Mouse (Mus musculus) midbrain, embryonic 12.5 days (tissue): ENCODE measurements around the gene Klhl32. TPM values are rescaled to one million over a fixed set of nuclear protein-coding genes. Genes with fewer than 3 reads are reported as not detected.
A peak's percentile ranks its signal among the peaks of the same experiment; 100 is the strongest.

Source experiments
- ATAC-seq: fragments of 200-750 bp; cut with Nextera tagmentation; 2 replicates; pipeline ENCODE4 v1.8.0; 2017; ENCODE audit warnings: low read depth, moderate TSS enrichment, moderate library complexity; ENCODE audit not compliant: low FRiP score
- H3K27ac ChIP-seq: fragments of 300-500 bp; sonication (generic); replicated peaks from 2 replicates; pipeline ENCODE4 v1.5.1; 2016; ENCODE audit warnings: mild to moderate bottlenecking
- H3K27me3 ChIP-seq: fragments of 300-500 bp; sonication (generic); 2 replicates; pipeline ENCODE4 v1.6.1; 2016; ENCODE audit warnings: mild to moderate bottlenecking
- H3K36me3 ChIP-seq: fragments of 300-500 bp; sonication (generic); 2 replicates; pipeline ENCODE4 v1.6.1; 2016
- H3K4me1 ChIP-seq: fragments of 300-500 bp; sonication (generic); 2 replicates; pipeline ENCODE4 v1.6.1; 2016
- H3K4me2 ChIP-seq: fragments of 300-500 bp; sonication (generic); replicated peaks from 2 replicates; pipeline ENCODE4 v1.6.1; 2016; ENCODE audit warnings: mild to moderate bottlenecking, moderate library complexity
- H3K4me3 ChIP-seq: fragments of 300-500 bp; sonication (generic); 2 replicates; pipeline ENCODE4 v1.5.1; 2016; ENCODE audit warnings: mild to moderate bottlenecking
- H3K9ac ChIP-seq: fragments of 300-500 bp; sonication (generic); replicated peaks from 2 replicates; pipeline ENCODE4 v1.6.1; 2016; ENCODE audit warnings: mild to moderate bottlenecking, moderate library complexity
- H3K9me3 ChIP-seq: fragments of 300-500 bp; sonication (generic); 2 replicates; pipeline ENCODE4 v1.6.1; 2016; ENCODE audit warnings: mild to moderate bottlenecking
- WGBS: fragments of 180-500 bp; shearing (Covaris S2); methylation state at CpG from one replicate; pipeline ENCODE4 v1.1.7; 2016; 5-methylcytosine and 5-hydroxymethylcytosine counted together
- polyA plus RNA-seq: library from polyadenylated mRNA; unstranded; fragments of >200 nt; fragmentation: Nextera tagmentation; extraction: Ambion mirVana; gene quantifications from 2 replicates; pipeline ENCODE4 v1.2.1, GENCODE M21; 2016

The Klhl32 gene
- polyA plus RNA-seq, 1 experiment from 2014 or later = 10.9 TPM

GRCm38 (mm10) chr4:24574276-24574675 lies 276.6 kb downstream of the Klhl32 start:
- H3K4me1 ChIP-seq = no peaks in the 10 kb centered on the region
- H3K36me3 ChIP-seq = peaks cover 5% of the 10 kb centered on the region; the same call in 1 of the 2 replicates
- no peak overlapping the region for H3K4me2 ChIP-seq
- H3K27me3 ChIP-seq = no peaks in the 10 kb centered on the region
- 19% methylated on average over 6 of the region's 6 CpGs for WGBS
- H3K4me3 ChIP-seq = no peak overlapping the region
- peak; percentile 84 for ATAC-seq
- no peaks in the 10 kb centered on the region for H3K9me3 ChIP-seq
- H3K9ac ChIP-seq = no peak overlapping the region
- H3K27ac ChIP-seq = no peak overlapping the region

- 64% methylated on average over 7 of the region's 7 CpGs for WGBS
- ATAC-seq = peak; percentile 66; the same call in 1 of the 2 replicates
- H3K36me3 ChIP-seq = no peaks in the 10 kb centered on the region
- no peaks in the 10 kb centered on the region for H3K27me3 ChIP-seq
- peaks cover 3% of the 10 kb centered on the region; the same call in 1 of the 2 replicates for H3K4me1 ChIP-seq
- H3K27ac ChIP-seq = peak overlapping the region; percentile 39; the same call in 1 of the 2 replicates
- H3K9me3 ChIP-seq = no peaks in the 10 kb centered on the region
- no peak overlapping the region for H3K4me2 ChIP-seq
- no peak overlapping the region for H3K4me3 ChIP-seq
- H3K9ac ChIP-seq = no peak overlapping the region
Observed at GRCm38 (mm10) chr4:24568989-24569556, 281.9 kb downstream of the Klhl32 start.

DNA sequence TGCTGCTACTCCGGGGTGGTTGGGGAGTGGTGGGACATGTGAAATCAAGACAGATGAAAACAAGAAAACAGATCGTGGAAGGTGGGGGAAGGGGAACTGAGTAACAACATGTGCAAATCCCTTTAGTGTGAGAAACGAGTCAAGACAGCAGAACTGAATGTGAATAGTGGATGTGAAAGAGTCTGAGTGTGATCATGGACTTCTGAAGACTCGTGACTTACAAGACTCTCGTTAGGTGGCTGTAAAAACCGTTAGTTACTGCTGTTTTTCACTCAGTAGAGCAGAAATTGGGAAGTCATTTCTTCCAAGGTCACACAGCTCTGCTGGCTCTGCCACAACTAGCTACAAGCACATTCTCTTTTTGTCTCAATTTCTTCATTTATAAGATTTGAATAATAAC lies 282.9 kb downstream of the Klhl32 start:
- 57% methylated on average over 6 of the region's 6 CpGs for WGBS
- H3K9me3 ChIP-seq = no peaks in the 10 kb centered on the region
- no peak overlapping the region for H3K4me3 ChIP-seq
- H3K4me1 ChIP-seq = peaks cover 3% of the 10 kb centered on the region; the same call in 1 of the 2 replicates
- no peak for ATAC-seq
- H3K4me2 ChIP-seq = no peak overlapping the region
- no peak overlapping the region for H3K9ac ChIP-seq
- H3K27ac ChIP-seq = no peak overlapping the region
- H3K36me3 ChIP-seq = no peaks in the 10 kb centered on the region
- H3K27me3 ChIP-seq = no peaks in the 10 kb centered on the region

Other genes with a start within 250 kb of the Klhl32 start
- gene Ndufaf4, start 47.0 kb upstream of the Klhl32 start, polyA plus RNA-seq = 59.3 and 60.8 TPM in 2 replicates
- gene Gpr63, start 115.3 kb upstream of the Klhl32 start, polyA plus RNA-seq = 1.2 and 2.2 TPM in 2 replicates